Mouse (Mus musculus) heart, adult 2 months (tissue): Measurements from ENCODE around the gene Endov. TPM values are rescaled to one million over a fixed set of nuclear protein-coding genes. Genes with fewer than 3 reads are reported as not detected.

Experiments
- DNase-seq, 2 experiments: peaks; one replicate each; pipeline ENCODE4 v3.0.0; 2021
- H3K27ac ChIP-seq: fragments of 200-600 bp; 2 replicates; pipeline ENCODE4 v1.8.1; 2022
- H3K27me3 ChIP-seq: fragments of 200-500 bp; 2 replicates; pipeline ENCODE4 v1.6.1; 2012; ENCODE audit warnings: mild to moderate bottlenecking, low read length, inconsistent platforms, mixed read lengths; ENCODE audit not compliant: control insufficient read depth, insufficient read depth
- H3K36me3 ChIP-seq: fragments of 200-500 bp; 2 replicates; pipeline ENCODE4 v1.6.1; 2012; ENCODE audit warnings: low read length, inconsistent platforms; ENCODE audit not compliant: control insufficient read depth, insufficient read depth
- H3K4me1 ChIP-seq: fragments of 200-500 bp; 2 replicates; pipeline ENCODE4 v1.6.1; 2011; ENCODE audit warnings: low read length; ENCODE audit not compliant: control insufficient read depth, insufficient read depth
- H3K4me3 ChIP-seq: fragments of 200-600 bp; 2 replicates; pipeline ENCODE4 v1.8.1; 2022
- H3K79me2 ChIP-seq: fragments of 200-500 bp; replicated peaks from 2 replicates; pipeline ENCODE4 v1.6.1; 2012; ENCODE audit warnings: mild to moderate bottlenecking, inconsistent platforms, low read length, moderate library complexity, mixed read lengths; ENCODE audit not compliant: control insufficient read depth, insufficient read depth
- H3K9ac ChIP-seq: fragments of 200-500 bp; 2 replicates; pipeline ENCODE4 v1.6.1; 2012; ENCODE audit warnings: low read depth, mild to moderate bottlenecking, control low read depth, inconsistent platforms, low read length, mixed read lengths
- CTCF ChIP-seq: fragments of 200-600 bp; IDR thresholded peaks from 2 replicates; pipeline ENCODE4 v1.8.1; 2022; ENCODE audit warnings: antibody characterized with exemption, mild to moderate bottlenecking, moderate library complexity
- EP300 ChIP-seq: fragments of 200-500 bp; IDR thresholded peaks from 2 replicates; pipeline ENCODE4 v1.6.1; 2011; ENCODE audit warnings: low read depth, low read length, control low read depth; ENCODE audit not compliant: insufficient read depth
- POLR2A ChIP-seq: fragments of 200-500 bp; IDR thresholded peaks from 2 replicates; pipeline ENCODE4 v1.6.1; 2011; ENCODE audit warnings: mild to moderate bottlenecking, low read depth, low read length, control low read depth; ENCODE audit not compliant: insufficient read depth
- WGBS: fragments of 180-500 bp; shearing (Covaris S2); methylation state at CpG from one replicate; pipeline ENCODE4 v1.1.7; 2018; 5-methylcytosine and 5-hydroxymethylcytosine counted together
- intact Hi-C: fragments of 180-260 bp; cut with DNase I; formaldehyde crosslinking; loops from one replicate; pipeline ENCODE4 v1.15.1; 2025
- polyA plus RNA-seq: library from polyadenylated mRNA; depleted of rRNA; stranded (reverse); fragments of >200 nt; gene quantifications from 2 replicates; pipeline ENCODE4 v1.2.3, GENCODE M21; 2012
- total RNA-seq, 2 experiments: library from RNA; stranded (reverse); gene quantifications; 2 replicates each; pipeline ENCODE4 v1.2.3; 2021

Endov gene
- total and polyA plus RNA-seq, 3 experiments, result 6.9 to 7.3 (median 6.9) TPM

GRCm38 (mm10) chr11:119514967-119515636 lies 24.0 kb downstream of the Endov start:
- Histone ChIP-seq H3K4me3 (no peak overlapping the region), H3K27me3 (no peaks in the 10 kb centered on the region), H3K27ac (no peak overlapping the region), H3K4me1 (no peaks in the 10 kb centered on the region), H3K9ac (no peak overlapping the region), H3K36me3 (no peaks in the 10 kb centered on the region), H3K79me2 (no peaks in the 10 kb centered on the region)
- intact Hi-C loops, result no loop called here
- no peak for DNase-seq
- TF ChIP-seq CTCF (no peak), POLR2A (no peak)
- 9% methylated on average over 21 of the region's 21 CpGs for WGBS

- Histone ChIP-seq H3K36me3 (no peaks in the 10 kb centered on the region), H3K4me3 (no peak overlapping the region), H3K79me2 (no peaks in the 10 kb centered on the region), H3K9ac (no peak overlapping the region), H3K27ac (no peak overlapping the region), H3K4me1 (no peaks in the 10 kb centered on the region), H3K27me3 (no peaks in the 10 kb centered on the region)
- WGBS, result 81% methylated on average over 16 of the region's 16 CpGs
- DNase-seq, result no peak
- intact Hi-C loops, result no loop called here
- no peak for TF ChIP-seq CTCF
- TF ChIP-seq POLR2A, result no peak
- no peak for TF ChIP-seq EP300
Measured at GRCm38 (mm10) chr11:119515823-119516676, 24.9 kb downstream of the Endov start.

GRCm38 (mm10) chr11:119516677-119517361 lies 25.7 kb downstream of the Endov start:
- no peak for DNase-seq
- no peak overlapping the region for H3K9ac ChIP-seq
- no peak for TF ChIP-seq POLR2A
- TF ChIP-seq EP300, result no peak
- TF ChIP-seq CTCF, result no peak
- no peaks in the 10 kb centered on the region for H3K79me2 ChIP-seq
- no peaks in the 10 kb centered on the region for H3K4me1 ChIP-seq
- H3K36me3 ChIP-seq, result no peaks in the 10 kb centered on the region
- no peak overlapping the region for H3K4me3 ChIP-seq
- 71% methylated on average over 12 of the region's 12 CpGs for WGBS
- no peak overlapping the region for H3K27ac ChIP-seq
- intact Hi-C loops, result no loop called here
- no peaks in the 10 kb centered on the region for H3K27me3 ChIP-seq

GRCm38 (mm10) chr11:119519387-119519786 lies 28.2 kb downstream of the Endov start:
- H3K79me2 ChIP-seq, result no peaks in the 10 kb centered on the region
- no peaks in the 10 kb centered on the region for H3K36me3 ChIP-seq
- DNase-seq, result no peak
- intact Hi-C loops, result no loop called here
- H3K4me3 ChIP-seq, result no peak overlapping the region
- no peaks in the 10 kb centered on the region for H3K4me1 ChIP-seq
- no peaks in the 10 kb centered on the region for H3K27me3 ChIP-seq
- H3K27ac ChIP-seq, result no peak overlapping the region
- WGBS, result 96% methylated on average over 1 of the region's 1 CpGs
- TF ChIP-seq POLR2A (no peak), CTCF (no peak), EP300 (no peak)
- H3K9ac ChIP-seq, result no peak overlapping the region

- no peak overlapping the region for H3K4me3 ChIP-seq
- TF ChIP-seq EP300 (no peak), CTCF (no peak), POLR2A (no peak)
- no peaks in the 10 kb centered on the region for H3K36me3 ChIP-seq
- no peak overlapping the region for H3K9ac ChIP-seq
- WGBS, result 58% methylated on average over 5 of the region's 5 CpGs
- no peak for DNase-seq
- intact Hi-C loops, result no loop called here
- no peaks in the 10 kb centered on the region for H3K27me3 ChIP-seq
- no peaks in the 10 kb centered on the region for H3K4me1 ChIP-seq
- H3K79me2 ChIP-seq, result no peaks in the 10 kb centered on the region
- H3K27ac ChIP-seq, result no peak overlapping the region
Measured at GRCm38 (mm10) chr11:119520005-119520712, 29.0 kb downstream of the Endov start.

- Histone ChIP-seq H3K79me2 (no peaks in the 10 kb centered on the region), H3K4me1 (no peaks in the 10 kb centered on the region), H3K36me3 (no peaks in the 10 kb centered on the region), H3K9ac (no peak overlapping the region), H3K27me3 (no peaks in the 10 kb centered on the region), H3K4me3 (no peak overlapping the region), H3K27ac (no peak overlapping the region)
- no peak for DNase-seq
- TF ChIP-seq POLR2A, result no peak
- TF ChIP-seq EP300, result no peak
- no peak for TF ChIP-seq CTCF
- intact Hi-C loops, result no loop called here
Measured at GRCm38 (mm10) chr11:119520713-119521063, 29.5 kb downstream of the Endov start.
